Mouse (Mus musculus) brain, adult 2 months (tissue): ENCODE data around the gene Crls1.

Experiments used
- DNase-seq: peaks from one replicate; pipeline ENCODE4 v3.0.0; 2011; ENCODE audit warnings: low read depth, low spot score

The Crls1 gene

DNA sequence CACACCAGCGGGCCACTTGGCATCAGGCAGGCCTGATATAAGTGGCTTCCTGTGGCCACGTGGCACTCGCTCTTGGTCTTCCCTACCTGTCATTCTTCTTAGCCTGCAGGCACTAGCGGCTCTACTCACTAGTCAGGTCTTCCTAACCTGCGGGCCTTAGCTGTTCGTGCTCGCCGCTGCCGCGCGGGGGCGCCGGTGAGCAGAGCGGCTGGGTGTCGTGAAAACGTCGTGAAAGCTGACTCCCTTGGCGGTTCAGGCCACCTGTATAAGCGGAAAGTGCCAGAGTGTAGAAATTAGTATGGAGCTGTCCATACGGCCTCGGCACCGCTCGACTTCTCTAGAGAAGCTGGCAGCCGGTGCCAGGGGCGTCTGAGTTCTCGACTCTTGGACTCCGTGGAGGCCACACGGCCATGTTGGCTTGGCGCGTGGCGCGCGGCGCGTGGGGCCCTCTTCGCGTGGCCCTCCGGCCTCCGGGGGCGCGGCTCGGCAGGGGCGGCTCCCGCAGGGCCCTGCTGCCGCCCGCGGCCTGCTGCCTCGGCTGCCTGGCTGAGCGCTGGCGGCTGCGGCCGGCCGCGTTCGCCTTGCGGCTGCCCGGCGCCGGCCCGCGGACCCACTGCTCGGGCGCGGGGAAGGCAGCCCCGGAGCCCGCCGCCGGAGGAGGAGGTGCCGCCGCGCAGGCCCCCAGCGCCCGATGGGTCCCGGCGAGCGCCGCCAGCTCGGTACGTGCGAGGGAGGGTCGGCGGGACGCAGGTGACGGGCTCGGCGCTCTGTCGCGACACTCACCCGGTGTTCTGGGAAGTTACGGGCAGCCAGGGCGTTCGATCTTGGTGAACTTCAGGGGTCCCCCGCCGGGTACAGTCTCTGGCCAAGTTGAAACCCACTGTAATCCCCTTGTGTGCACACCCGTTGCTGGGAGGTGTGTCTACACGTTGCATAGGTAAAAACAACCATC lies at the start of gene Crls1:
TSS of gene Crls1 (plus strand) at position 260 of the 952 bp plus-strand sequence.
- DNase-seq = peak; percentile 98

DNA sequence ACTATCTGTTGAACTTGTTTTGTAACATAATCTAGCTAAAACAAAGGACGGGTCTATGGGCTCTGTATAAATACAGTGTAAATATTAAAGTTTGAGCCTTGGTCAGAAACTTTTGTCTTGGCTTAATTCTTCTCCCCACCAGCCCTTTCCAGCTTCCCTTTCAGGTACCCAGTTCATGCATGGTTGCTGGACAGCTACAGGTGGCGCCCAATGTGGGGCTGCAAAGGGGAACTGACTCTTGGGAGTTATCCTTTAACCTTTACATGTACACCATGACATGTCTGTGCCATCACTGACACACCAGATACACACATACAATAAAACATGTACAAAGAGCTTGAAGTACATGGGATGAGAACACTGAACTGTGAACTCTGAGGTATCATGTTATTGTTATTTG lies 43.5 kb upstream of the Crls1 start:
- DNase-seq = no peak

DNA sequence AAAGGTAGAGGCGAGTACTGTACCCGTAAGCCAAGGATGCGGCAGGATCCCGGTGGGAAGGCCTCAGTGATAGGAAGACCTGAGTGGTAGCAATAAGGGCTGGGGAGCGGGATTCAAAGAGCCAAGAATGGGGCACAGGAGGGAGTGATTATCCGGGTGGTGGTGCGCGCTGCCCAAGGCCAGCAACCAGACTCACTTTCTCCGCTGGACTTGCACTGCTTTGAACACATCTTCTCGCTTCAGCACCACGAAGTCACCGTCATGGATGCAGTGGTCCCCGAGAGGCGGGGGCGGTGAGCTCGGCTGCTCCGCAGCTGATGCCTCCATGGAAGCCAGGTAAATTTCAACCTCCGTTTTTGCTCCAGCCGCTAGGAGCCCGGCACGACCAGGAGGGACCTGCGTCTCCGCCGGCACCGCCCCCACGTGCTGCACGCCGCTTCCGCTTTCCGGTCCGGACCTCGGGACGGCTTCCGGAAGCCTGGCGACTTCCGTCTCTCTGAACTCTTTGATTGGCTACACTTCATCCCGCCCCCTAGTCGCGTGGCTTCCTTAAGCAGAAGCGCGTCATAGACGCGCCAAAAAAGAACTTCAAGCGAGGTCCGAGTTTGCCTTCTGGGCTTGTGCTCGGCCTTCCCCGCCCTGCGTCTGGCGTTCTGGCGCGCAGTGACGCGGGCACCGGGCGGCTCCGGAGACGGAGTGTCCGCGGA lies 30.7 kb upstream of the Crls1 start, which contains the start of the genes Trmt6 and Mcm8:
TSS of gene Trmt6 (minus strand) at position 448 of the 707 bp plus-strand sequence.
TSS of gene Mcm8 (plus strand) at position 534 of the 707 bp plus-strand sequence.
- DNase-seq = peak; percentile 99

DNA sequence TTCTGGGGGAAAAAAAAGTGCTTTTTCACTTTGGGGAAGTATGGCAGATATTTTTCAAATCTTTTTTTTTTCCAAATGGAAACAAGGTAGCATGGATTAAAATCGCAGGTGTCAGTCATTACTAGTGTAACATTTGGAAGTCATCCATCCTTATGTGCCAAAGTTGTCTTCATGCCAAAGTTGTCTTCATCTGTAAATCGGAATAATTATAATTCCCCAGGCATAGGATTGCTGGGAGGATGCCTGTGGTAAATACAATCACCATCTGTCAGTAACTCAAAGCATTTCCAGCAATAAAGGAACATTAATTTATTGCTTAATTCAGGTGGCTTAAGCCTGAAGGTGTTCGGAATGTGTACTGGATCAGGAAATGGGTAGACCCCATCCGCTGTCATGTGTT lies 5.4 kb upstream of the Crls1 start:
- DNase-seq = peak; percentile 11

DNA sequence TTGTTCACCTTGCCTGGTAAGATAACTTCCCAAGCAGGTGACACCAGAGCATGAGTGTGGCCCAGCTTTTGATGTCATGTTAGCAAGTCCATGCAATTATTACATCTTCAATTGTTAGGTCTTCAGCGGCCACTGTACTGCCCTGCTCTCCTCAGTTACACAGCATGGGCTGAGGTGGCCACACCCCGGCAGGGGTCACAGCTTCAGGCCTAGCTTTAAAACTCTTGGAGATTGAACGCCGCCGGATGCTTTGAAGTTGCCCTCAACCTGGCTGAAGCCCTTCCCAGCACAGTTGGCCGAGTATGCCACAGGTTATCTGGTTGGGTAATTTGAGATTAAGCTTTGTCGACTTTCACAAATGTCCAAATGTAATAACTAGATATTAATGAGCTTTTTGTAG lies 1.1 kb downstream of the Crls1 start:
- DNase-seq = no peak

DNA sequence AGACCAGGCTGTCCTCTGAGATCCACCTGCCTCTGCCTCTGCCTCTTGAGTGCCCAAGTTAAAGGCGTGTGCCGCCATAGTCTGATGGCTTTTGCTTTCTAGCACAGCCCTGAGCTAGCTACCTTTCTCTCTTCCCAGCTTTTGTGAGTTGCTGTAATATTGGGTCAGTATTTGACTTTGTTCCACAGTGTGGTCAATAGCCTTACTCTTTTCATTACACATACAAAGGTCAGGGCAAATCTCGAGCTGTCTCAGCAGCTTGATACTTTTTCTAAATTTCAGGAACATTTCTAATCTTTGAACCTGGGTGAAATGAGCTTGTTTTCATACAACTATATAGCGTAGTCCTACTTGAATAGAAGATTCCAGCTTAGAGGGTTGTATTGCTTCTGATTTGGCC lies 1.9 kb downstream of the Crls1 start:
- DNase-seq = no peak

DNA sequence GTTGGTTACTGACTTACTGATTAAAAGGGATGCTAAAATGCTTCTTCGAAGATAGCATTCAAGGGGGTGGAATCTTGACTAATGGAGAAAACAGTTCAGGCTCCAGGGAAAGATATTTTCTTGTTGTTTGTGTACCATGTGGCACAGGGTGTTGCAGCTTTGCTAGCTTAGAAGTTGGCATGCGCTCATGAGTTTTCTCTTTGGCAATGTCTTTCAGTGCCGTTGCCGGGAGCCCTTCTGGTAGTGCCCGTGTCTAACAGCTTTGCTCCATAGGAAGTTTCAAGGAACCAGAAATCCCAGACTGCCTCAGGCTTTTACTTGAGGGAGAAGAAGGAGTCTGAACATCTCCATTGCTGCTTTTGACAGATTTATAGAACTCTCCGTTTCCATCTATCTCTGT lies 2.7 kb downstream of the Crls1 start:
- peak; percentile 46 for DNase-seq

DNA sequence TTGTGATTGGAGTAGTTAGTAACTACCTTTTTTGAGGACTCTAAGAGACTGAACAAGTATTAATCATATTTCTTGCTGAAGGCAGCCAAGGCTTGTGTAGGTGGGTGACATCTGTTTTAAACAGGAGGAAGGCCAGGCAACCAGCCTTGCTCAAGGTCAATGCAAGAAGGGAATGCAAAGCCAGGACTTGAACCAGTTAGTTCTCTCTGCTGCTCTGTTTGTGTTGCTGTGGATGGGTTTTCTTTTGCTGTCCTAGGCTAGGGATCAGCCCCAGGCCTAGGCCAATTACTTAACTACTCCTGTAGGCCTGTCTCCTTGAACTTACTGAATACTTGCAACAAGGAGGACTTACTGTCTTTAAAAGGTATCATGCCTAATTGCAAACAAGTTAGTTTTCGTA lies 6.6 kb downstream of the Crls1 start:
- peak; percentile 47 for DNase-seq

DNA sequence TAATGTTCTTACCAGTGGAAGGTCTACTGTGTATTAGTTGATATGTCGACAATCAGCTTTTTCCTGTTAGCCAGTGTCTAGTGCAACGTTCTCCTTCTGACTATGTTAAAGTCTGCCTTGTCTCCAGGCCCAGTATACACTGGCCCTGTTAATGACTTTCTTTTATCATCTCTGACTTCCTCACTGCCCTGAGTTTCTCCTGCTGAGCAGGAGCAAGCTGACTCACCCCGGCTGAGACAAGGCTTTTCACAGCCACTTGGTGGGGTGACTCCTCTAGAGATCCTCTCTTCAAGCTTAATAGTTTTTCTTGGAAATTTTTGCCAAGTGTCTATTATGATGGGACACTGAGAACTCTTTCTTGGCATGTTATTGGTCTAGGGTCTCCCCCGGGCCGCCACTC lies 9.9 kb downstream of the Crls1 start:
- peak; percentile 22 for DNase-seq

DNA sequence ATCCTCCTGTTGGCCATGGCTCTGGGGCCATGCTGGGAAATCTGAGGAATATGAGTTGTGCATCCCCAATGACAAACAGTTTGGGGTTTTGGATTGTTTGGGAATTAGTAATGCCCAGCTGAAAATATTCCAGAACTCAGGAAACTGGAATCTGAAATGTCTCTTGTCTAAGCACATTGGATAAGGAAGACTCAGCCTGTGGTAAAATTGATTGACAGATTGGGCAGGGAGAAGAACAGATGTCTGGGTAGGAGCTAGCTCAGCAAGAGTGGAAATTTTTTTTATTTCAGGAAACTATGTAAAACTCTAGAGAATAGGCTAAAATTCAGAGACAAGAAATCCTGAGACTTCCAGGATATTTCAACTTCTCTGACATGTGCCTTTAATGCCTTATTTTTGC lies 14.0 kb downstream of the Crls1 start:
- DNase-seq = peak; percentile 51

DNA sequence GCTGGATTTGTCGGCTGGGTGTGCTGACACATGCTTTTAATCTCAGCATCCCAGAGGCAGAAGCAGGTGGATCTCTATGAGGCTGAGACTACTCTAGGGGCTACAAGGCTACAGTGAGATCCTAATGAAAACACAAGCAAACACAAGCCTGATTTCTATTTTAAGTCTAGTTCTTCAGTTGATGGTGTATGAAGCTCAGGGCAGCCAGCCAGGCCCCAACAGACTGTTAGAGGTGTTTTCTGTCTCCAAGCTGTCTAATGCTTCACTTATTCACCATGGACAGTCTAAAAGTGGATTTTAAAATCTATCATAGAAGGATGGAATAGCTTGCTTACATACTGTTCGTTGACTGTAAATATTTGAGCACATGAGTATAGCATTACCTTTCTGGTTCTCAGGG lies 15.0 kb downstream of the Crls1 start:
- peak; percentile 46 for DNase-seq

DNA sequence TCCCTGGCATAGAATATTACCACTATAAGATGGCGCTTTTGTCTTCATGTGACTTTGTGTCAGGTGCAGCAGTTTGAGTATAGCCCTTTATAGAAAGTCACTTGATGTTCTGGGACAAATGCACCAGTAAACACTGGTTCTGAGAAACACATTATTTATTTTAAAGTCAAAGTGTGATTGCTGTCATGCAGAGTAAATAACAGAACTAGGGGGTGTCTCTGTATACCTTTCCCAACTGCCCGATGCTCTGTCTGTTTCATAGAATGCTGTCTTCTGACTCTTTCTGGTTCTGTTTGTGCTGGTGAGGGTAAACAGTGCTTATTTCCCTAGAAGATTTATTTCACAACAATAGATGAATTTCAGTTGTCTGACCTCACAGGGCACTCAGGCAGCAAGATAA lies 16.9 kb downstream of the Crls1 start:
- no peak for DNase-seq

DNA sequence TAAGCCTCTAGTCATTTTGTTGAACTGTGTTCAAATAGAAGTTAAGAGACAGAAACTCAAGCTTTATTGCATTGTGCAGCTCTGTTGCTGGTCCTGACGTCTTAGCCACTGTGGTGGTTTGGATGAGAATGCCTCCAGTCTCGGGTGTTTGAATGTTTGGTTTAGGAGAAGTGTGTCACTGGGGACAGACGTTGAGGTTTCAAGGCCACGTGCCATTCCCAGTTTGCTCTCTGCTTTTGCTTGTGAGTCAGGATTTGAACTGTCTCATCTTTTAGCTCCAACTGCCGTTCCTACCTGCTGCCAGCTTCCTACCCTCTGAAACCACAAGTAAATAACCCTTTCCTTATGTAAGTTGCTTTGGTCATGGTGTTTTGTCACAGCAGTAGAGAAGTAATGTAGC lies 21.1 kb downstream of the Crls1 start:
- no peak for DNase-seq

DNA sequence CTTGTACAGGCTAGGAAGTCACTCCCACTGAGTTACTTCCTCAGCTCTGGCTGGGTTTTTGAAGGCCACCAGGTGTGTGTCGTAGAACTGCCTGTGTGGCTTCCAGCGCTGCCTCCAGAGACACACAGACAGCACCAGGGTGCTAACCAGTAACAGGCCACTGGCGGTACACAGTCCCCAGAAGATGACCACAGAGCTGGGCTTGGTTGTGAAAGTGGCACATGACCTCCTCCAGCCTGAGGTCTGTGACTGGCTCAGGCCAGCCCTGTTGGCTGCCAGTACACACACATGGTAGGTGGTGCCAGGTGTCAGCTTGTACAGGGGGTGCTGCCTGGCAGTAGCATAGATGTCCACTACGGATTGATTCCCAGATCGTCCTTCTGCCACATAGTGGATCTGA lies 23.2 kb downstream of the Crls1 start:
- no peak for DNase-seq

DNA sequence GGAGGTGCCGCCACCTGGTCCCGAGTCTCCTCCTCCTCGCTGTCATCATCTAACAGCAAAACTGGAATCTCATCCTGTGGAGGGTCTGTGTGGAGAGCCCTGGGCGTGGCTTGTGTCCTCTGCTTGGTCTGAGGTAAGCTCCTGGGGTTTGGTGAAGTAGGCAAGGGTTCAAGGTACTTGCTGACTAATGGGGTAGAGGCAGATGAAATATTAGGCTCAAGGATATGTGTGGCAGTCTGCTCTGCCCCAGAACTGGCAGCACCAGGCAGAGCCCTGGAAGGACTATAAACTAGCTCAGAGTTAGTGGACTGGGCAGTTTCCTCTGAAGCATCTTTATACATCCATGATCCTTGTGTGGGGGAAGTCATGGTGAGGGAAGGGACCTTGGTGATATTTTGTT lies 23.8 kb downstream of the Crls1 start:
- no peak for DNase-seq

DNA sequence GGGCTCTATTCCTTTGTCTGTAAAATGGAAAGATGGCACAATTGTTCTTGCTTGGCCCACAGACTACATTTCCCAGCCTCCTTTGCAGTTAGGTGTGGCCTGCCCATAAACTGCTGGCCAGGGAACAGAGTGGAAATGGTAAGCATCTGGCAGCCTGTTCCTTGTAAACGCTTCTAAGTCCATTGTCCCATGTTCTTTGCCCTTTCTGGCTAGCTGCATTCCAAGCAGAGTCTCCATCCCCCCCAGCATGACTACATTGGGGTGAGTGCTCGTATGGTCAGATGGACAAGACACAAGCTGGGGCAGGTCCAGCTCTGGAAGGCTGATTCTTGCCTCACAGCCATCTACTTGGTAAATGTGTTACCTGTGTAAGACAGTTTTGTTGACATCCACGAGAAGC lies 25.2 kb downstream of the Crls1 start:
- DNase-seq = no peak

DNA sequence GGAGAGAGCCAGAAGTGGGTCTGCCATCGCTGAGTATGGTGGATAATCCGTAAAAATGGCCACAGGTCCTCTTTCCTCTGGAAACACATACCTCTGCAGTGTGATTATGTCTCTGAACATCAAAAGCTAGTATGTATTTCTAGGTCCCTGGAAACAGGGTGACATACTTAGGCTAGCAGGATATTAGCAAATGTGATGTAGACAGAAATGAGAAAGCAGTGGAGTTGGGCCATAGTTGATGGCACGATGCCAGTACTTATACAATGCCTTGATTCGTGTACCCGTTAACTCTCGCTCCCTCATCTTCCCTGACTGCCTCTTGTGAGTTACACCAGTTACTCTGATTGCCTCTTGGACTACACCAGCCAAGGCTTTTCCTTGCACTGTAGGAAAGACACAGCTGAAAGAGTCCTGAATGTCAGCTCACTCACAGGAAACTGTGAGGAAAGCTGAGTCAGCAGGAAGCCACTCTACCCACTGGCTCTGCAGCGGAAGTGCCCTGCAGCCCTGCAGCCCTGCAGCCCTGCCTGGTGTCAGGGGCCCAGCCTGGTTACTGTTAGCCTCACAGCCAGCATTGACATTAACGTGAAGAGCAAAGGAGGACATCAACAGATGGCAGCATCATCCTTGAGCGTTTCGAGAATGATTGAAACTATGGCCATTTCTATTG lies 27.3 kb downstream of the Crls1 start:
- no peak for DNase-seq

DNA sequence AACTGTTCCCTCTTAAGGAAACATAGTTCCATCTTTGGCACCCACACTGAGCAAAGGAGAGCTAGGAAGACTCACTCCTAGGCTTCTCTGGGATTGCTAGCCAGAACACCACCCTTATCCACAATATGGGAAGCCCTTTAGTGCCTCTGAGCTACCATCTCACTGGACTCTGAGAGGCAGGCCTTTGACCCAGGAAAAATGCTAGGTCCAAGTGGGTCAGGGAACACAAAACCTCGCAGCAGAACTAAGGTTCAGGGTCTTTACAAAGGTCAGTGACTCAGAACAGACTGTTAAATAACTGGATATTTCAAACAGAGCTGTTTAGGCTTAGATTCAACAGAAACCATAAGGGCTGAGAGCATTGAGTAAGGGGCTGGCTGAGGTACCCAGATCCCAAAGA lies 30.5 kb downstream of the Crls1 start:
- DNase-seq = no peak

DNA sequence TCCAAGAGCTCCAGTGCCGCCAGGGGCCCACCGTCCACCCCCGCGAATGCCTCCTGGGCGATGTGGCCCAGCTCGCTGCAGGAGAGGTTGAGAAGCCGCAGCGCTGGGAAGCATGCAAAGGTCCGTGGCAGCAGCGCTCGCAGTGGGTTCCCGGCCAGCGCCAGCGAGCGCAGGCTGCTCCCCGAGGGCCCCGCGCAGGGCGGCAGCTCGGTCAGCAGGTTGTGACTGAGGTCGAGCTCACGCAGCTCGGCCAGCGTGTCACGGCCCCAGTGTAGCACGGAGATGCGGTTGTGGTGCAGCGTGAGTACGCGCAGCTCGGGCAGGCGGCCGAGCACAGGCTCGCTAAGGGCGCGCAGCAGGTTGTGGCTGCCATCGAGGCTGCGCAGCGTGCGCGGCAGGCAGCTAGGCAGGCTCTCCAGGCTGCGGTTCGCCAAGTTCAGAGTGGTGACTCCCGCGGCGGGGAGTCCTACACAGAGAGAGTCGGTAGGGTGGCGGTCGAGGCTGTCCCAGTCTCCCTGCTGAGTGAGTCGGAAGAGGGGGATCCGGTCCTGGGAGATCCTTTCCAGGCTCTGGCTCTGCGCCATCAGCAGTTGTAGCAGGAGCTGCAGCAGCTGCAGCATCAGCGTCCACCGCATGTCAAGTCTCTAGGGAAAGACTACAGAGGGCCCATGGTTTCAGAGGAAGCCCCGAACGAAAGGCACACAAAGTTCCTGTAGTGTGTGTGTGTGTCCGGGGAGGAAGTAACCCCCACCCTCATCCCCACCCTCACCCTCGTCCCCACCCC lies 33.0 kb downstream of the Crls1 start:
- peak; percentile 53 for DNase-seq

DNA sequence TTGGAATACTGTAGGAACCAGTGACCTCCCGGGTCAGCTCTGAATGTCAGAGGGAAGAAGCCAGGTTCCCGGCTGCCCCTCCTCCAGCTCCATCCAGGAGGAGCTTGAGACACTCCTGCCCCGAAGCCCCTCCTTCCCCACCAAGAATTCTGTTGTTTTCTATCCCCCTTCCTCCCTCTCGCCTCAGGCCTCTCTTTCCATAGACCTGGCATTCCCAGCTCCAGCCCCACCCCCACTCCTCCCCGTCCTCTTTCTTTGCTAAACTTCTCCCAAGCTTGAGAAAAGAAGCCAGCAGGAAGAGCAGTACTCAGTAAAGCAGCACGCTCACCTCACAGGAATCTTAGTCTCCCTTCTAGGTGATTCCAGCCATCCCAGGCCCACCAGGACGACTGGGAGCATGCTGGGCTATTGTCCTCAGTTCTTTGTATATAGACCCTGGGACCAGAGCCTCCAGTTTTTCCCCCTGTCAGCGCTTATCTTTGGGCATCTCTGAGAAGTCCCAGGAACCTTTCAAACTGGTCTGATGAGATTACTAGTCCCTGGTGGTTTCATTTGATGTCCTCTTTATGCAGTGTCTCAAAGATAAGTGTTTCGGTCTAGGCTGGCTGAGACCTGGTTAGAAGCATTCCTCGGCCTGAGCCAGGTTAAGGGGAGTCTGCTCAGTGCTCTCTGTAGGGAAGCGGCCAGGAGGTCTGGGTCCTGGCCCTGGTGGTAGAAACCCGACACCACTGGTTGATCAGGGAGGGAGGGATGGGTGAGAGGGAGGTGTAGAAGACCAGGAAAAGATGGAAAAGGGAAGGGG lies 34.6 kb downstream of the Crls1 start, which contains the start of gene Lrrn4:
TSS of gene Lrrn4 (minus strand) at position 48 of the 802 bp plus-strand sequence.
- no peak for DNase-seq
